13 mouse cellular contexts compared by ENCODE assay signal in genomic region chr5:38536822-38537221, GRCm38 (mm10). TPM values are rescaled to one million over a fixed set of nuclear protein-coding genes. Genes with fewer than 3 reads are reported as not detected.
DNase-seq lines count a peak whose midpoint lies in the region.
"Had no signal": no experiment of that assay in that cellular context is flagged by ENCODE, and none has a peak within 500 bp of the region (broad histone marks: within the 10 kb centered on the region; RNA-seq: fewer than 3 reads in every experiment).

No protein-coding gene starts in this region.

- intact Hi-C loops in gastrocnemius, postnatal 36 days (cut with DNase I): loop anchor here (5.0 kb wide), 1 partner anchor 35 kb away; no protein-coding TSS in a partner anchor
- intact Hi-C loops in heart, postnatal 25 days (cut with DNase I): no loop called here
- intact Hi-C loops in gastrocnemius, postnatal 14 days (cut with DNase I; ENCODE audit: low total_unique reads): no loop called here

- DNase-seq in adrenal gland, postnatal 14 days: peak; percentile 36
- no peak for DNase-seq in adrenal gland, adult 18-20 months (ENCODE audit: low spot score in 2 of 2)
- peak; percentile 46 to 68 for DNase-seq in gastrocnemius, adult 8-10 months (ENCODE audit: low spot score in 2 of 2)
- no peak for DNase-seq in gastrocnemius, postnatal 36 days
- peak; percentile 49 for DNase-seq in heart, adult 8-10 months (ENCODE audit: low spot score)
- DNase-seq in heart, postnatal 25 days (ENCODE audit: low spot score): no peak
- peak; percentile 50 for DNase-seq in gastrocnemius, postnatal 14 days
- no peak for DNase-seq in thymus, adult 18-20 months
- DNase-seq: adrenal gland, postnatal 10 days; cerebellum, adult 2 months; cerebellum, postnatal 14 days; kidney, adult 18-20 months; kidney, postnatal 10 days had no signal

RNA-seq across cellular contexts. Expression of gene Wdr1, which starts 26.2 kb away (rescaled TPM):
- 122 and 146 TPM in 2 replicates for total RNA-seq in adrenal gland, postnatal 14 days (2021)
- total RNA-seq in adrenal gland, adult 18-20 months (2021): 100 to 1,000 TPM; 123 to 153 TPM
- 10 to 100 TPM; 35.3 to 43.7 (median 38.8) TPM for total RNA-seq in gastrocnemius, adult 8-10 months (2022)
- total RNA-seq in gastrocnemius, postnatal 36 days (2021): 10 to 100 TPM; 54.1 to 58.0 TPM
- total RNA-seq in heart, adult 8-10 months (2022): 100 to 1,000 TPM; 109 to 129 (median 118) TPM
- 100 to 1,000 TPM; 129 to 137 TPM for total RNA-seq in heart, postnatal 25 days (2021)
- total RNA-seq in gastrocnemius, postnatal 14 days (2021): 10 to 100 TPM; 73.7 to 98.4 TPM

RNA-seq across cellular contexts. Expression of gene Slc2a9, which starts 33.9 kb away (rescaled TPM):
- 2.7 and 5.9 TPM in 2 replicates for total RNA-seq in adrenal gland, postnatal 14 days (2021)
- 1 to 10 TPM; 2.0 to 2.6 TPM for total RNA-seq in adrenal gland, adult 18-20 months (2021)
- total RNA-seq in gastrocnemius, adult 8-10 months (2022): under 1 TPM; 0.31 to 0.92 (median 0.61) TPM
- under 1 TPM; 0.44 to 0.59 TPM for total RNA-seq in gastrocnemius, postnatal 36 days (2021)
- 1 to 10 TPM in 3 of 4 experiments, under 1 TPM in 1; 0.94 to 2.1 (median 1.6) TPM for total RNA-seq in heart, adult 8-10 months (2022)
- 1 to 10 TPM; 1.1 to 1.6 TPM for total RNA-seq in heart, postnatal 25 days (2021)
- under 1 TPM; 0.86 to 0.96 TPM for total RNA-seq in gastrocnemius, postnatal 14 days (2021)

Comparison
In these comparisons a context has a peak if more than half of its experiments do, and no peak if none do; other contexts are left out.
1. DNase-seq: peak in adrenal gland, postnatal 14 days (single experiment), gastrocnemius, adult 8-10 months (2 of 2), heart, adult 8-10 months (single experiment) and gastrocnemius, postnatal 14 days (single experiment); none in adrenal gland, adult 18-20 months (0 of 2), gastrocnemius, postnatal 36 days (0 of 2), heart, postnatal 25 days (single experiment) and thymus, adult 18-20 months (0 of 2).